Mouse (Mus musculus): ENCODE measurements around the gene Gjb3. TPM values are rescaled to one million over a fixed set of nuclear protein-coding genes. Genes with fewer than 3 reads are reported as not detected.
A peak's percentile ranks its signal among the peaks of the same experiment; 100 is the strongest.

Gene Gjb3
- polyA plus RNA-seq, 1 experiment from 2014 or later = 0.44 TPM

- DNase-seq (ENCODE audit: low spot score) = no peak
These were observed 7.0 kb upstream of the Gjb3 start for GRCm38 (mm10) chr4:127337668-127338067.

GRCm38 (mm10) chr4:127334870-127335504 is 4.3 kb upstream of the Gjb3 start:
- no peak for DNase-seq (ENCODE audit: low spot score)

- no peak for DNase-seq (ENCODE audit: low spot score)
These were observed 527 bp upstream of the Gjb3 start for GRCm38 (mm10) chr4:127331171-127331570.

GRCm38 (mm10) chr4:127329751-127330150 is 893 bp downstream of the Gjb3 start:
- DNase-seq (ENCODE audit: low spot score) = no peak

- DNase-seq (ENCODE audit: low spot score) = no peak
These were observed 1.6 kb downstream of the Gjb3 start for GRCm38 (mm10) chr4:127329046-127329445.

GRCm38 (mm10) chr4:127328378-127328777 is 2.3 kb downstream of the Gjb3 start:
- no peak for DNase-seq (ENCODE audit: low spot score)

GRCm38 (mm10) chr4:127327749-127328148 is 2.9 kb downstream of the Gjb3 start:
- DNase-seq (ENCODE audit: low spot score) = no peak

- no peak for DNase-seq (ENCODE audit: low spot score)
These were observed 3.4 kb downstream of the Gjb3 start for GRCm38 (mm10) chr4:127327258-127327657.

- DNase-seq (ENCODE audit: low spot score) = no peak
These were observed 5.4 kb downstream of the Gjb3 start for GRCm38 (mm10) chr4:127325276-127325675.

- DNase-seq (ENCODE audit: low spot score) = peak; percentile 75
These were observed 5.9 kb downstream of the Gjb3 start for GRCm38 (mm10) chr4:127324759-127325158.

- no peak for DNase-seq (ENCODE audit: low spot score)
These were observed 6.3 kb downstream of the Gjb3 start for GRCm38 (mm10) chr4:127324296-127324695.

GRCm38 (mm10) chr4:127323651-127324050 is 7.0 kb downstream of the Gjb3 start:
- no peak for DNase-seq (ENCODE audit: low spot score)

GRCm38 (mm10) chr4:127319613-127320012 is 11.0 kb downstream of the Gjb3 start:
- DNase-seq (ENCODE audit: low spot score) = peak; percentile 49

- no peak for DNase-seq (ENCODE audit: low spot score)
These were observed 13.5 kb downstream of the Gjb3 start for GRCm38 (mm10) chr4:127317143-127317542.

GRCm38 (mm10) chr4:127315753-127316152 is 14.9 kb downstream of the Gjb3 start:
- DNase-seq (ENCODE audit: low spot score) = no peak

- DNase-seq (ENCODE audit: low spot score) = no peak
These were observed 16.1 kb downstream of the Gjb3 start for GRCm38 (mm10) chr4:127314585-127314984.

- peak; percentile 59 for DNase-seq (ENCODE audit: low spot score)
These were observed 16.8 kb downstream of the Gjb3 start, which contains the start of gene Gja4 for GRCm38 (mm10) chr4:127313861-127314260. Gene Gja4 (minus strand): TSS chr4:127314039.

- DNase-seq (ENCODE audit: low spot score) = no peak
These were observed 18.3 kb downstream of the Gjb3 start for GRCm38 (mm10) chr4:127312349-127312748.

GRCm38 (mm10) chr4:127311561-127311960 is 19.1 kb downstream of the Gjb3 start:
- no peak for DNase-seq (ENCODE audit: low spot score)

GRCm38 (mm10) chr4:127306915-127307314 is 23.7 kb downstream of the Gjb3 start:
- DNase-seq (ENCODE audit: low spot score) = no peak

GRCm38 (mm10) chr4:127303796-127304195 is 26.8 kb downstream of the Gjb3 start:
- no peak for DNase-seq (ENCODE audit: low spot score)

GRCm38 (mm10) chr4:127300503-127300902 is 30.1 kb downstream of the Gjb3 start:
- no peak for DNase-seq (ENCODE audit: low spot score)

GRCm38 (mm10) chr4:127292631-127293030 is 38.0 kb downstream of the Gjb3 start:
- DNase-seq (ENCODE audit: low spot score) = no peak

All from thymus, postnatal 0 days (tissue).